Mouse (Mus musculus): ENCODE data around the gene Gm4297. TPM values are rescaled to one million over a fixed set of nuclear protein-coding genes. Genes with fewer than 3 reads are reported as not detected.

Gene Gm4297
- polyA plus RNA-seq (2012; rRNA removed): not detected in 2 replicates

GRCm38 (mm10) chrX:24574795-24575194 lies at the start of gene Gm4297:
TSS of gene Gm4297 (minus strand) at chrX:24574895.

Other genes starting within 250 kb of the Gm4297 start
- not detected in 2 replicates for gene Gm5934, start 74.1 kb downstream of the Gm4297 start, polyA plus RNA-seq (2012; rRNA removed)
- gene Gm5935, start 200.3 kb upstream of the Gm4297 start, polyA plus RNA-seq (2012; rRNA removed): not detected in 2 replicates

Measured in ovary, adult 2 months (tissue).